Mouse (Mus musculus): ENCODE results near the gene Dntt. TPM values are rescaled to one million over a fixed set of nuclear protein-coding genes. Genes with fewer than 3 reads are reported as not detected.

The Dntt gene
- polyA plus RNA-seq, 1 experiment from 2014 or later, result not detected

DNA sequence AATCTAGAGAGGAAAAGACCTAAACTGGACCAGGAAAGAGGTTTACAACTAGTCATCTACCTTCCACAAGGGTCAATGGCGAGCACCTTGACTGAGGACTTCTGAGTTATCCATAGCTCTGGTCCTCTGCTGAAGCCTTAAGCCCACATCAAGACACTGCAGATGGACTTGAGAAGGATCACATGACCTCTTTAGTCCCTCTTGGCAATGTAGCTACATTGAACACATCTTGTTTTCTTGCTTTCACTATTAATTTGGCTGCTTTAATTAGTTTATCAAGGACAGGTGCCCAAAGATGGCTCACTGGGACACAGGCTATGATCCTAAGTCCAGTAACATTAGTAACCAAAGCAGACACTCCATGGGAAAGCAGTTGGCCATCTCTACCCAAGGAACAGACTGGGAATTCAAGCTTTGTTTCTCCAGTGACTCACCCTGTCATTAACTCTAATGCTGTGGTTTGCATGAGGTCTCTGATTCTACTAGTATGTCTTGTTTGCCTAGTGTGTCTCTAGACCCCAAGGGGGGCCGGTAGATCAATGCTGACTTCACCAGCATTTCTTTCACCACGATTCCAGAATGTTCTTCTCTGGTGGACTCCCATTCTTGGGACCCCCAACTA lies 25.3 kb upstream of the Dntt start:
- WGBS, result 90% methylated on average over 3 of the region's 3 CpGs
- no peak overlapping the region for H3K4me2 ChIP-seq (ENCODE audit: low read depth, low read length)
- DNase-seq (ENCODE audit: low spot score) (no peak), ATAC-seq (ENCODE audit: low read depth) (no peak)
- H3K4me3 ChIP-seq (ENCODE audit: low read depth, low read length), result no peak overlapping the region
- no peak overlapping the region for H3K27ac ChIP-seq (replicated peaks; ENCODE audit: low read depth, low read length)
- H3K27me3 ChIP-seq (replicated peaks; ENCODE audit: control insufficient read depth, insufficient read depth, low read length), result no peaks in the 10 kb centered on the region
- no peak overlapping the region for H3K9ac ChIP-seq (ENCODE audit: low read depth, low read length)
- H3K9me3 ChIP-seq (ENCODE audit: control insufficient read depth, low read length), result no peaks in the 10 kb centered on the region
- H3K4me1 ChIP-seq (ENCODE audit: control insufficient read depth, insufficient read depth, low read length), result no peaks in the 10 kb centered on the region
- H3K36me3 ChIP-seq (ENCODE audit: control insufficient read depth, insufficient read depth, low read length), result no peaks in the 10 kb centered on the region

DNA sequence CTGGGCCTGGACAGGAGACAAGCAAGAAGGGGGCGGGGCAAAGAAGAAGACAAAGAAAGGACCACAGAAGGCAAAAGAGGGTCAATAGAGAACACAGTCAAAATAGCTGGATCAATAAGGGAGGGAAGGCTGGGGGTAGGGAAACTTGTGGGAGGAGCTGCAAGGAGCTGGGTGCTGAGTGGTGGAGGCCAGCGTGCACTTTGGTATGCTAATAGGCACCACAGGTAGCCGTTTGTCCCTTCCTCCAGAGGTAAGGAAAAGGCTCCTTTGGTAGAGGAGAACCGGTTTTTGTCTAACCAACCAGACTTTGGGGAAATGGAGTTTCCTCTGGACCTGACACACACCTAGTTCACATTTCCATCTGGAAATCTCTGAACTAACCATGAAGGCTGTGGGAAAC lies 22.5 kb upstream of the Dntt start:
- Histone ChIP-seq H3K27me3 (replicated peaks; ENCODE audit: control insufficient read depth, insufficient read depth, low read length) (no peaks in the 10 kb centered on the region), H3K4me3 (ENCODE audit: low read depth, low read length) (no peak overlapping the region), H3K9ac (ENCODE audit: low read depth, low read length) (no peak overlapping the region), H3K9me3 (ENCODE audit: control insufficient read depth, low read length) (no peaks in the 10 kb centered on the region), H3K27ac (replicated peaks; ENCODE audit: low read depth, low read length) (no peak overlapping the region), H3K4me2 (ENCODE audit: low read depth, low read length) (no peak overlapping the region), H3K36me3 (ENCODE audit: control insufficient read depth, insufficient read depth, low read length) (no peaks in the 10 kb centered on the region), H3K4me1 (ENCODE audit: control insufficient read depth, insufficient read depth, low read length) (peaks cover 1% of the 10 kb centered on the region; the same call in 1 of the 2 replicates)
- DNase-seq (ENCODE audit: low spot score) (no peak), ATAC-seq (ENCODE audit: low read depth) (no peak)
- 17% methylated on average over 4 of the region's 4 CpGs for WGBS

DNA sequence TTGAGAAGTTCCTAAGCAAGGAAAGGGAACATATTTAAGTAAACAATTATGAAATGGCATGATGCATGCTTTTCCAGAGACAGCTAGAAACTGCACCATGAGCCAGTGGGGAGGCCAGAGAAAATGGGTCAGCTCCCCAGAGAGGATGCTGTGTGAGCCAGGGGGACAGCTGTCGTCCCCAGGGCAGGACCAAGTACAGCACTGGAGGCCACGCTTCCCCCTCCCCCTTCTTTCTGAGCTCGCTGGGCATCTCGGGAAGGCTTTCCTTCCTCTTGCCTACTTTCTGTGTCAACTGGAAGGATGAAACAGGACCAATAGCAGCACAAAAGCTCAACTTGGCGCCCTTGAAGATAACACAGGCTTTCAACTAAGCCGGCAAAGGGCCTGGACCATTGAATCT lies 21.7 kb upstream of the Dntt start:
- ATAC-seq (ENCODE audit: low read depth) (no peak), DNase-seq (ENCODE audit: low spot score) (no peak)
- Histone ChIP-seq H3K27ac (replicated peaks; ENCODE audit: low read depth, low read length) (no peak overlapping the region), H3K4me3 (ENCODE audit: low read depth, low read length) (no peak overlapping the region), H3K36me3 (ENCODE audit: control insufficient read depth, insufficient read depth, low read length) (no peaks in the 10 kb centered on the region), H3K9me3 (ENCODE audit: control insufficient read depth, low read length) (no peaks in the 10 kb centered on the region), H3K4me1 (ENCODE audit: control insufficient read depth, insufficient read depth, low read length) (peaks cover 3% of the 10 kb centered on the region; the same call in 1 of the 2 replicates), H3K4me2 (ENCODE audit: low read depth, low read length) (no peak overlapping the region), H3K27me3 (replicated peaks; ENCODE audit: control insufficient read depth, insufficient read depth, low read length) (no peaks in the 10 kb centered on the region), H3K9ac (ENCODE audit: low read depth, low read length) (no peak overlapping the region)
- WGBS, result 33% methylated on average over 6 of the region's 6 CpGs

DNA sequence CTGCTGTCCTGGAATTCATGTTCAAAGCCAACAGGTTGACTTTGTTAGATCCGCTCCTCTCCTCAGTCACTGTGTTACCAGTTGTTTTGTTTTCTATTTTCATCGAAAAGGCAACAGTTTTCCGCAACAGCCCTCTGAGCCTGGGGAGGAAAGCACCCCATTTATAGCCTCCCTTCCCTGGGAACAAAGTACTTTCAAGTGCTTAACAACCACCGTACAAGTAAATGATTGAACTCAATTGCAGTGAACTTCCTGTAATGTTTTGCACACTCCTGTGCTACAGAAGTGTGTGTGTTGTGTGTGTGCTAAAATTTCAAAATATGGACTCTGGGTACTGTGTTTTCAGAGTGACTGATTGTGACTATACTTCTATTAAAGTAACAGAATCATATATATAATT lies 21.3 kb upstream of the Dntt start:
- H3K27ac ChIP-seq (replicated peaks; ENCODE audit: low read depth, low read length), result no peak overlapping the region
- 82% methylated on average over 4 of the region's 4 CpGs for whole genome bisulfite sequencing
- H3K4me1 ChIP-seq (ENCODE audit: control insufficient read depth, insufficient read depth, low read length), result peaks cover 3% of the 10 kb centered on the region; the same call in 1 of the 2 replicates
- DNase-seq (ENCODE audit: low spot score) (no peak), ATAC-seq (ENCODE audit: low read depth) (no peak)
- H3K4me2 ChIP-seq (ENCODE audit: low read depth, low read length), result no peak overlapping the region
- no peaks in the 10 kb centered on the region for H3K9me3 ChIP-seq (ENCODE audit: control insufficient read depth, low read length)
- H3K36me3 ChIP-seq (ENCODE audit: control insufficient read depth, insufficient read depth, low read length), result no peaks in the 10 kb centered on the region
- H3K9ac ChIP-seq (ENCODE audit: low read depth, low read length), result no peak overlapping the region
- H3K4me3 ChIP-seq (ENCODE audit: low read depth, low read length), result no peak overlapping the region
- no peaks in the 10 kb centered on the region for H3K27me3 ChIP-seq (replicated peaks; ENCODE audit: control insufficient read depth, insufficient read depth, low read length)

DNA sequence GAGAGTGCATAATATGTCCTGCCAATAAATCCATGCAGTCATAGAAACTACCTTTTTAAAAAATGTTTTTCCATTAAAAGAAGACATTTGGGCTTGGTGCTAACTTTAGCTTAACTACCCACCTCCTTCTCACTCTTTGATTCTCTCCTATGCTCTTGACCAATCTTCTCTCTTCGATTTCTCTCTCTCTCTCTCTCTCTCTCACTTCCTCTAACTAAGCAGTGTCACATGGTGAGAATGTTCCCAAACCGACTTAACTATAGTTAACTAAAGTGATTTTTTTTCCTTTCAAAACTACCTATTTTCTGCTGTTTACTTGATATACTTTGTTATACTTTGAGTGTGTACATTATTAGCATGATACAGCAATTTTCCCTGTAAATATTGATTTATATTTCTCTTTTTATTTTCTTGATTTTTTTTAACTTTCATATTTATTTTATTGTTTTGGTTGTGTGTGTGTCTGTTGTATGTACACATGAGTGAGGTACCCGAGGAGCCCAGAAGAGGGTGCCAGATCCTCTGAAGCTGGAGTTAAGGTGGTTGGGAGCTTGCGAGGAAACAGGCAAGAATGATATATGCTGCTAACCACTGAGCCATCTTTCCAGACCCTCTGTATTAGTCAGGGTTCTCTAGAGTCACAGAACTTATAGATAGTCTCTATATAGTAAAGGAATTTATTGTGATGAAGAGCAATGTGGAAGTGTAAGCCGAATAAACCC lies 20.2 kb upstream of the Dntt start:
- peaks cover 3% of the 10 kb centered on the region; the same call in 1 of the 2 replicates for H3K4me1 ChIP-seq (ENCODE audit: control insufficient read depth, insufficient read depth, low read length)
- no peak overlapping the region for H3K27ac ChIP-seq (replicated peaks; ENCODE audit: low read depth, low read length)
- no peak overlapping the region for H3K4me2 ChIP-seq (ENCODE audit: low read depth, low read length)
- no peaks in the 10 kb centered on the region for H3K36me3 ChIP-seq (ENCODE audit: control insufficient read depth, insufficient read depth, low read length)
- no peak overlapping the region for H3K4me3 ChIP-seq (ENCODE audit: low read depth, low read length)
- 88% methylated on average over 5 of the region's 5 CpGs for WGBS
- H3K9ac ChIP-seq (ENCODE audit: low read depth, low read length), result no peak overlapping the region
- ATAC-seq (ENCODE audit: low read depth) (no peak), DNase-seq (ENCODE audit: low spot score) (no peak)
- no peaks in the 10 kb centered on the region for H3K9me3 ChIP-seq (ENCODE audit: control insufficient read depth, low read length)
- no peaks in the 10 kb centered on the region for H3K27me3 ChIP-seq (replicated peaks; ENCODE audit: control insufficient read depth, insufficient read depth, low read length)

DNA sequence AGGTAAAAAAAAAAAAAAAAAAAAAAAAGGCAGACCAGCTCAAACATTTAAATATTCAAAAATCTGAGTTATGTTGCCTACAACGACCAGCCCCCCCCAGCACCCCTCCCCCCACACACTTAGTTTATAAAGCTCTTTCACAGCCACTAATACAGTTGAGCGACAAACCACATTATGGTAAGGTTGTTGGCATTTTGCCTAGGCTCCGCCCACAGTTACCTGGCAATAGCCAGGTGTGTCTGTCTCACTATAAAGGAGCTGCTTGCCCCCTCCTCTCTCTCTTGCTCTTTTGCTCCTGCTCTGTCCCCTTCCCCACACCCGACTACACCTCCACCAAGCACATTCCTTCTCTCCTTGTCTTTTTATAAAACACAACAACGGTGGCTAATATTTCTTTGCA lies 17.4 kb upstream of the Dntt start:
- no peak overlapping the region for H3K27ac ChIP-seq (replicated peaks; ENCODE audit: low read depth, low read length)
- 0 out of 2 replicates have a peak overlapping the region, but pooled peaks have one; percentile 2 for H3K4me2 ChIP-seq (ENCODE audit: low read depth, low read length)
- no peak overlapping the region for H3K9ac ChIP-seq (ENCODE audit: low read depth, low read length)
- no peak overlapping the region for H3K4me3 ChIP-seq (ENCODE audit: low read depth, low read length)
- 25% methylated on average over 5 of the region's 5 CpGs for WGBS
- no peaks in the 10 kb centered on the region for H3K9me3 ChIP-seq (ENCODE audit: control insufficient read depth, low read length)
- DNase-seq (ENCODE audit: low spot score), result peak; percentile 61
- peaks cover 3% of the 10 kb centered on the region; the same call in 1 of the 2 replicates for H3K4me1 ChIP-seq (ENCODE audit: control insufficient read depth, insufficient read depth, low read length)
- no peaks in the 10 kb centered on the region for H3K36me3 ChIP-seq (ENCODE audit: control insufficient read depth, insufficient read depth, low read length)
- H3K27me3 ChIP-seq (replicated peaks; ENCODE audit: control insufficient read depth, insufficient read depth, low read length), result no peaks in the 10 kb centered on the region
- ATAC-seq (ENCODE audit: low read depth), result no peak

DNA sequence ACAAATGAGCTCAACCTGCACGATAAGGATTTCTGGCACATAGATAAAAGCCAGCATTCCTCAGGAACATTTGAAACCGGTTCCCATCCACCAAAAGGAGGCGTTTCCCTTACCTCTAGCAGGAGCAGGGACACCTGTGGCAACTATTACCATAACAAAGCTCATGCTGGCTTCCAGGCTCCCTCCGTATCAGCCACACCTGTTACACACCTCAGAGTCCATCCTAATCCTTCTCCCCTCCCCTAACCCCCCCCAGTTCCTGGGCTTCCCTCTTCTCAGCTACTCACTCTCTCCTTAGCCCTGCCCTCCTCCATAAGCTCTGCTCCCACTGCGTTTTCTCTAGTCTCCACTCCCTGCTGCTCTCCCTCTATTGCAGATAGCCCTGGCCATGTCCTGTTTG lies 15.5 kb upstream of the Dntt start:
- DNase-seq (ENCODE audit: low spot score) (peak; percentile 81), ATAC-seq (ENCODE audit: low read depth) (peak; percentile 84)
- Histone ChIP-seq H3K27me3 (replicated peaks; ENCODE audit: control insufficient read depth, insufficient read depth, low read length) (no peaks in the 10 kb centered on the region), H3K4me3 (ENCODE audit: low read depth, low read length) (no peak overlapping the region), H3K9ac (ENCODE audit: low read depth, low read length) (no peak overlapping the region), H3K36me3 (ENCODE audit: control insufficient read depth, insufficient read depth, low read length) (no peaks in the 10 kb centered on the region), H3K4me2 (ENCODE audit: low read depth, low read length) (no peak overlapping the region), H3K4me1 (ENCODE audit: control insufficient read depth, insufficient read depth, low read length) (peaks cover 3% of the 10 kb centered on the region; the same call in 1 of the 2 replicates), H3K9me3 (ENCODE audit: control insufficient read depth, low read length) (no peaks in the 10 kb centered on the region), H3K27ac (replicated peaks; ENCODE audit: low read depth, low read length) (no peak overlapping the region)
- WGBS, result 2% methylated on average over 5 of the region's 5 CpGs

DNA sequence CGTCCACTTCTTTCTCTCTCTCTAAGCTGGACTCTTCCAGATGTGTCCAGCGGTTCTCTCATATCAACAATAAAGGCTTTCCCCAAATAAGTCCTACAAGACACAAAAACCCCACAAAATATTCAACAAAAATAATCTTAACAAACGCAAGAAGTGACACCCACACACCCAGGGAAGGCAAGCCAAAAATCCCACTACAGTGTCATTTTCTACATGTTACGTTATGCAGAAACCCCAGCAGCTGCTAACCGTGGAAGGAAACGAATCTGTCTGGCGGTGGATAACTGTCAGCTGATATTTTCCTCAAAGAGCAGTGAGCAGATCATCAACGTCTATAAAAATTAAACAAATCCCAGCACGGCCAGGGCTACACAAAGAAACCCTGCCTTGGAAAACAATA lies 15.1 kb upstream of the Dntt start:
- no peak overlapping the region for H3K27ac ChIP-seq (replicated peaks; ENCODE audit: low read depth, low read length)
- H3K4me1 ChIP-seq (ENCODE audit: control insufficient read depth, insufficient read depth, low read length), result peaks cover 3% of the 10 kb centered on the region; the same call in 1 of the 2 replicates
- H3K36me3 ChIP-seq (ENCODE audit: control insufficient read depth, insufficient read depth, low read length), result no peaks in the 10 kb centered on the region
- no peak overlapping the region for H3K9ac ChIP-seq (ENCODE audit: low read depth, low read length)
- H3K27me3 ChIP-seq (replicated peaks; ENCODE audit: control insufficient read depth, insufficient read depth, low read length), result no peaks in the 10 kb centered on the region
- H3K9me3 ChIP-seq (ENCODE audit: control insufficient read depth, low read length), result no peaks in the 10 kb centered on the region
- H3K4me2 ChIP-seq (ENCODE audit: low read depth, low read length), result no peak overlapping the region
- peak; percentile 20 for DNase-seq (ENCODE audit: low spot score)
- no peak for ATAC-seq (ENCODE audit: low read depth)
- WGBS, result 11% methylated on average over 9 of the region's 9 CpGs
- H3K4me3 ChIP-seq (ENCODE audit: low read depth, low read length), result no peak overlapping the region
